Mouse (Mus musculus): ENCODE measurements around the gene Ntm. TPM values are rescaled to one million over a fixed set of nuclear protein-coding genes. Genes with fewer than 3 reads are reported as not detected.

Gene Ntm
- total RNA-seq, 2 experiments from 2014 or later = 0.33 to 0.95 TPM

DNA sequence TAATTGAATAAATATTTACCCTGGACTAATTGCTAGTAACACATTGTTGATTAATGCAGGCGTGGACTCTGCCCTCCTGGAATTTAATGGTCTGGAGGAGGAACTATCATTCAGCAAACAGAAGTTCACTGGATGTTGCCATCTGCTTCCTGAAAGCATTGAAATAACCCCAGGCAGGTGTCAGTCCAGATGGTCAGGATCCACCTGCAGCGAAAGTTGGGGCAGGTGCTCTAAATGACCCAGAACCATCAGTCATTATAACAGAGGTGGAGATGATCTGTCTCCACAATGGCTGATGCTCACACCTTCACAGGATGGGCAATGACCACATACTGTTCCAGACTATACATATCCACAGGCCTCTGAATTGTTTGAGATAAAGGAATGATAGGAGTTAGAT lies 426.5 kb downstream of the Ntm start:
- no peak overlapping the region for H3K27ac ChIP-seq
- no peak overlapping the region for H3K4me3 ChIP-seq
- DNase-seq = no peak
- no peak for TF ChIP-seq CTCF (IDR thresholded peaks at IDR 0.05)
- intact Hi-C loops (cut with DNase I) = no loop called here

- intact Hi-C loops (cut with DNase I) = no loop called here
- no peak for DNase-seq
- TF ChIP-seq CTCF (IDR thresholded peaks at IDR 0.05) = no peak
- H3K27ac ChIP-seq = no peak overlapping the region
- no peak overlapping the region for H3K4me3 ChIP-seq
Observed at GRCm38 (mm10) chr9:29534773-29535172, 428.2 kb downstream of the Ntm start.

GRCm38 (mm10) chr9:29534304-29534703 lies 428.6 kb downstream of the Ntm start:
- intact Hi-C loops (cut with DNase I) = no loop called here
- no peak for TF ChIP-seq CTCF (IDR thresholded peaks at IDR 0.05)
- Histone ChIP-seq H3K4me3 (no peak overlapping the region), H3K27ac (no peak overlapping the region)
- DNase-seq = no peak

- no peak for DNase-seq
- Histone ChIP-seq H3K27ac (no peak overlapping the region), H3K4me3 (no peak overlapping the region)
- intact Hi-C loops (cut with DNase I) = no loop called here
- TF ChIP-seq CTCF (IDR thresholded peaks at IDR 0.05) = no peak
Observed at GRCm38 (mm10) chr9:29533556-29533955, 429.4 kb downstream of the Ntm start.

DNA sequence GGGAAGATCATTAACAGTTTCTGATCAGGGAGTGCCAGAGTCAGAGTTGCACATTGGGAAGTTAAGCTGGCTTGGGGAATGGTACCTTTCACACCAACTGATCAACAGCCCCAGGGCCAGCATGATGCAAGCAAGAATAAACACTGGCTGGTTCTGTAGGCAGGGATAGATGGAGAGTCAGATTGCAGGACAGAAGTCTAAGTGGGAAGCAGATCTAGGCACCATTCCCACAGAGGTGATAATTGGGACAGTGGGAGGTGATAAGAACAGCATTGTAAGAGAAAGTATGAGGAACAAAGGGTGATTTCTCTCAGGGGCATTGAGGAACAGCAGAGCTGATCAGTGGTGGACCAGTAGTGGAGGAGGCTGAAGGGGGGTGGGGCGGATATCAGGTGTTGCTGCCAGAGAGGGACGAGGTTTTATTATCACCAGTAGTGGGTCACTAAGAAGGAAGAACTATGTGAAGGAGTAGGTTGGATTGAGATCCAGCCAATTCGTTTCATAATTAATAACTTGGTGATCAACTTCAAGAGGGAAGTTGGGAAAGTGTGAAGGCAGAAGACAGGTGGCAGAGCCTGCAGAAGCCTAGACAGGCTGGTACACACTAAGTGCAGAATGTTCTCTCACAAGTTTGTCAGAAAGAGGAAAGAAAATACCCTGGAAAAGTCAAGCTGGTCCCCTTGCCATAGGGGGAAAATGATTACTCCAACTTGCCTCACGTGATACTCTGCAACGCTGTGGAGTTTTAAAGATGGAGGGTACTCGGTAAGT lies 431.6 kb downstream of the Ntm start:
- Histone ChIP-seq H3K27ac (no peak overlapping the region), H3K4me3 (no peak overlapping the region)
- DNase-seq = no peak
- intact Hi-C loops (cut with DNase I) = no loop called here
- TF ChIP-seq CTCF (IDR thresholded peaks at IDR 0.05) = no peak

DNA sequence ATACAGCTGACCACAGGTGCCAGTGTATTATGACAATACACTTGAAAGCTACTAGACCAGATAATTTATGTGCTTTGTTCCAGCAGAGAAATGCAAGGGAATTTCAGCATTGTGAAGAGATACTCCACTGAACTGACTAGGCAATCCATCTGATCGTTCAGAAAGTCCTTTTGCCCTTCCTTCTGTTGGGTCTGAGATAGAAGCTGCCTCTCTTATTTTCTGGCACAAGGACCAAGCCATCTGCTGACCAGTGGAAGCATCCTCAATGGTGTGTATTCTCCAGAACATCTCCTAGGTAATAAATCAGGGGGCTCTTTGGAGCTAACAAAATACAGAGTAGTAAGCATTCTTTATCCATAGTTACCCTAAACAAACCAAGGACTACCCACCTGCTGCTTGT lies 438.8 kb downstream of the Ntm start:
- TF ChIP-seq CTCF (IDR thresholded peaks at IDR 0.05) = no peak
- no peak overlapping the region for H3K27ac ChIP-seq
- intact Hi-C loops (cut with DNase I) = no loop called here

GRCm38 (mm10) chr9:29523221-29523620 lies 439.7 kb downstream of the Ntm start:
- no peak for DNase-seq
- intact Hi-C loops (cut with DNase I) = no loop called here
- Histone ChIP-seq H3K4me3 (no peak overlapping the region), H3K27ac (no peak overlapping the region)
- TF ChIP-seq CTCF (IDR thresholded peaks at IDR 0.05) = no peak

More for the DNA sequence above, 438.8 kb downstream of the Ntm start:
- H3K4me3 ChIP-seq = no peak overlapping the region
- DNase-seq = no peak

DNA sequence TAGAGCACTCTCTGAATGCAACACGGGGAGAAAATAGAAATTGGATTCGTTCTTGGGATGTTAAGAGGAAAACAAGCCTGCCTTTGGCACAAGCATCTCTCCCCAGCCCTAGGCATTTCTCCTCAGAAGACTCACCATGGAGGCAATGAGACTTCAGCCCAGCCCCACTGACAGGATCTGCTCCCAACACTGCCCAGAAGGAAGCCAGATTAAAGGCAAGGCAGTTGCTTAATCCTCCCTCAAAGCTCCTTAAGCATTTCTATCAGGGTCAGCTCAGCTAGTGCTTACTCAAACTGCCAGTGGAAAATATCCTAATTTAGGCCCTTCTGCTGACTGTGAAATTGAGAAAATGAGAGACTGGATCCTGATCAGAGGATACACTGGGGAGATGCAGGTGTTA lies 443.8 kb downstream of the Ntm start:
- Histone ChIP-seq H3K27ac (no peak overlapping the region), H3K4me3 (no peak overlapping the region)
- DNase-seq = no peak
- no peak for TF ChIP-seq CTCF (IDR thresholded peaks at IDR 0.05)
- intact Hi-C loops (cut with DNase I) = no loop called here

GRCm38 (mm10) chr9:29516688-29517087 lies 446.3 kb downstream of the Ntm start:
- Histone ChIP-seq H3K4me3 (no peak overlapping the region), H3K27ac (no peak overlapping the region)
- no peak for DNase-seq
- TF ChIP-seq CTCF (IDR thresholded peaks at IDR 0.05) = no peak
- intact Hi-C loops (cut with DNase I) = no loop called here

DNA sequence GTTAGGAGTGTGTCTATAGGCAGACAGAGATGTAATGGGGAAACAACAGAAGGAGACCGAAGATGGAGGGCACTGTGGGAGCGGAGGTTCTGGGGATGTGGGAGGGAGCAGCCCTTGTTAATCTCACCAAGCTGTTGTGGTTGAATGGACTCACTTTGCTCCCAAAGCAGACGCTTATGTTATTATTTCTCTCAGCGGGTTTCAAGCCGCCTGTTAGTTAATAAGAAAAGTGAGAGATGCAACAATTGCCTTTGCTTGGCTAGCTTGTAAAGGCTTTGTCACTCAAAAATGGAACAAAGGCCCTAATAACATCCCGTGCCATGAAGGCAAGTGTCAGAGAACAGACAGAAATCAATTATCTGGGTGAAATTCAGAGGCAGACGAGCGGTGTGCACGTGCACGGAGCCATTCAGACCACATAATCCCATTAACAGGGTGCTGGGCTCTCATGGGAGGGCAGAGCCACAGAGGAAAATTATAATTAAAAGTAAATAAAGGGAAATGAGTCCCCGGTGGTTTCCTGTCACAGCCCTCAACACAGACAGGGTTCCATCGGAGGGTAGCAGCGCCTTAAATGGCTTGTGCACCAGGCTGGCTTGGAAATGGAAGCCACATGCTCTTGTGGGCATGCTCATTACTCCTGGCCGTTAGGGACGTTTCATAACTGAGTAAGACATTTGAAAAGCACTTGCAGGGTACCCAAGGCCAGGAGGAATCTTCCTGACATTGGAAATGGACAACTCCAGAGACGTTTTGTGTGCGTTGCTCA lies 448.2 kb downstream of the Ntm start:
- Histone ChIP-seq H3K27ac (no peak overlapping the region), H3K4me3 (no peak overlapping the region)
- intact Hi-C loops (cut with DNase I) = no loop called here
- no peak for TF ChIP-seq CTCF (IDR thresholded peaks at IDR 0.05)
- no peak for DNase-seq

DNA sequence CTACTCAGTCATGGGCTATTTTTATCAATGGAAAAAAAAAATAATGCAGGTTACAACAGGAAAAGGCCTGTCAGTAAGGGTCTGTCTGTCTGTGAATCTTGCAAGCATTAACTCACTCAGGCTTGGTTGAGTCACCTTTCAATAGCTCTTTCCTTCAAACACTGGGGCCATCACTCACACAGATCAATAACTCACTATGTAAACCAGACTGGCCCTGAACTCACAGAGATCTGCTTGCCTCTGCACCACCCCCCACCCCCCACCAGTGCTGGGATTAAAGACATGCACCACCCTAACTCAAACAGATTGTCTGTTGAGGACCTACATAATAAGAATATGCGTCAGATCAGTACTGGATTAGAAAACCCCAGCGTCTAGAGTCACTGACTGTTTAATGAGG lies 466.9 kb downstream of the Ntm start:
- TF ChIP-seq CTCF (IDR thresholded peaks at IDR 0.05) = no peak
- intact Hi-C loops (cut with DNase I) = no loop called here
- no peak for DNase-seq
- H3K27ac ChIP-seq = no peak overlapping the region
- no peak overlapping the region for H3K4me3 ChIP-seq

DNA sequence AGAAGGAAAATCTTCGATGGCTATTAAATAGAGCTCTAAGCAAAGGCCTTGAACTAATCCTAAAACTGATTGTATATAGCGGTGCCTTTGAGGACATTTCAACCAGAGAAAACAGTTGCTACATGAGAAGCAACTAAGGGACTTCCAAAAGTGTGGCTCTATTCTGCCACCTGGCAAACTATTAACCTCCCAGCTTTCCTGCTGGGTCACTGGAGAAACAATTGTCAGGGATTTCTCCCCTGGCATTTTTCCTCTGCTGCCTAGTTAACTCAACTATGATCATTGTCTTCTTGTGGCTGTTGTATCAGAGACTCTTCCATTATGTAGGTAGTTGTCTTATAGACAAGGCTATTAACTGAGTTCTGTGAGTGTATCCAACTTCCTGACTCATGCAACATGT lies 480.7 kb downstream of the Ntm start:
- DNase-seq = no peak
- no peak overlapping the region for H3K4me3 ChIP-seq
- no peak overlapping the region for H3K27ac ChIP-seq
- intact Hi-C loops (cut with DNase I) = no loop called here
- no peak for TF ChIP-seq CTCF (IDR thresholded peaks at IDR 0.05)

DNA sequence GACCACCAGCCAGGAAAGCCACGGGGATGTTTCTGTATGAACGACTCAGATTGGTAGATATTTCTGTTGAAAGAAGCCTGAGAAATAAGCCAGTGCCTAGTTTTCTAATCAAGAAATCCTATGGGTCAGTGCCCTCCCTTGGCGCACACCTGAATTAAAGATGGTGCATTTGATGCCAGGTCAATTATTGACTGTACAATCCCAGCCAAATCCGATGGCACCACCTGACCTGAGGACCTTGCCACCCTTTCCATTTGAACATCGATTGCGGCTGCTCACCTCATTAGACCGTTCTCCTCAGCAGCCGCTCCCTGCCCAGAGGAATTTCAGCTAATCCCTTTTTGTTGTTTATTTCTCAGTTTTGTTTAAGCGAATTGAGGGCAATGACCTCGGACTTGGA lies 483.9 kb downstream of the Ntm start:
- Histone ChIP-seq H3K27ac (no peak overlapping the region), H3K4me3 (no peak overlapping the region)
- no peak for DNase-seq
- no peak for TF ChIP-seq CTCF (IDR thresholded peaks at IDR 0.05)
- intact Hi-C loops (cut with DNase I) = no loop called here

DNA sequence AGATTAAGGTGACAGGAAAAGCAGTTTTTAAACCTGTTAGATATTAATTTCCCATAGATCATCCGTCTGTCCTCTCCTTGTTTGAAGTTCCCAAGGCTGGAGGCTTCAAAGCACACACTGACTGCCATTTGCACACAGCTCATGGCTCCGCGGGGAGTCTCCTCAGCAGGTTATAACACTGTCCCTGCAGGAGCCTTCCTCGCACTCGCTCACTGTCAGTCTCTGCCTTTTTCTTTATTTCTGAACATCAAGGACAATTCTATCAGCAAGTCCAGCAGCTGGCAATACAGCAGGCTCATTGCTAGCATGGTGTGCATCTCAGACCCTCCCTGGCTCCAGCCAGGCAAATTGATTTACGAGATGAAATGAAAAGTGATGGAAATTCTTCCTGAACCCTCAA lies 485.7 kb downstream of the Ntm start:
- Histone ChIP-seq H3K27ac (no peak overlapping the region), H3K4me3 (no peak overlapping the region)
- no peak for TF ChIP-seq CTCF (IDR thresholded peaks at IDR 0.05)
- DNase-seq = no peak
- intact Hi-C loops (cut with DNase I) = no loop called here
